Mouse (Mus musculus): Measurements from ENCODE around the gene Pde3a. TPM values are rescaled to one million over a fixed set of nuclear protein-coding genes. Genes with fewer than 3 reads are reported as not detected.

Pde3a gene
- total RNA-seq (2017): 0.10 to 0.87 TPM in 2 of 3 replicates, not detected in the other

DNA sequence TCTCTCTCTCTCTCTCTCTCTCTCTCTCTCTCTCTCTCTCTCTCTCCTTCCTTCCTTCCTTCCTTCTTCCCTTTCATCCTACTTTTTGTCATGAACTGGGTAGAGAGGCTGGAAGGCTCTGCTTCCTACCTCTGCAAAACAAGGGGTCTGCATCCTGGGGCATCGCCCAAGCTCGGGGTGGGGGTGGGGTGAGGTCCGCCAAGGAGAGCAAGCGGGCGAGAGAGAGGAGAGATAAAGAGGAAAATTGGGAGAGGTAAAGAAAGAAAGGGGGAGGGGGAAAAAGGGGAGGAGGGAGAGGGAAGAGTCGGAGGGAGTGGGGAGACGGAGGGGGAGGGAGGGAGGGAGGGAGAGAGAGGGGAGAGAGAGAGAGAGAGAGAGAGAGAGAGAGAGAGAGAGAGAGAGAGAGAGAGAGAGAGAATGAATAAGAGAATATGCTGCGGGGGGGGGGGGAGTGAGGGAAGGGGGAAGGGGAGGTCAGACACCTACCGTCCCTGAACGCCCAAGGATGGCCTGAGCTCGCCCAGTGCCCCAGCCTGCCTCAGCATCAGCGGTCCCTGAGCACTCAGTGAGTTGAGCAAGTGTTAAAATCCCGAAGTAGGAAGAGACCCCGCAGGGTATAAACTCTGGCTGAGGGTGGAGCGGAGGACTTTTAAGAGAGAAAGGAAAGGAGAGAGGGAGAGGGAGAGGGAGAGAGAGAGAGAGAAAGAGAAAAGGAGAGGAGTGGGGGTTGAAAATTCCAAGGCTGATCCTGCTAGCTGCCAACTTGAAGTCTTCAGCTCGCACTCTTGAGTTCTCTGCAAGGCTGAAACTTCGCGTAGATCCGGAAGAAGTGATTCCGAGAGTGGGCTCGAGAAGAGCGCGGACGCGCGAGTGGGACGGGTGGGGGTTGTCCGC lies at the start of gene Pde3a:
TSS of gene Pde3a (plus strand) at position 579 of the 894 bp plus-strand sequence.
- ATAC-seq (replicated peaks; ENCODE audit: insufficient number of reproducible peaks, low FRiP score, low TSS enrichment, poor library complexity, severe bottlenecking): no peak

DNA sequence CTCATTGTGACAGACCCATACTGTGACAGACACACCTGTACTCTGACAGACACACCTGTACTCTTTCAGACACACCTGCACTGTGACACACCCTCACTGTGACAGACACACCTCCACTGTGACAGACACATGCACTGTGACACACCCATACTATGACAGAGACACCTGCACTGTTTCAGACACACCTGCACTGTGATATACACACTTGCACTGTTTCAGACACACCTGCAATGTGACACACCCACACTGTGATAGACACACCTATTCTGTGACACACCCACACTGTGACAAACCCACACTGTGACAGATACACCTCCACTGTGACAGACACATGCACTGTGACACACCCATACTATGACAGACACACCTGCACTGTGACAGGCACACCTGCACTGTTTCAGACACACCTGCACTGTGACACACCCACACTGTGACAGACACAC lies 48.9 kb upstream of the Pde3a start:
- no peak for ATAC-seq (replicated peaks; ENCODE audit: insufficient number of reproducible peaks, low FRiP score, low TSS enrichment, poor library complexity, severe bottlenecking)

DNA sequence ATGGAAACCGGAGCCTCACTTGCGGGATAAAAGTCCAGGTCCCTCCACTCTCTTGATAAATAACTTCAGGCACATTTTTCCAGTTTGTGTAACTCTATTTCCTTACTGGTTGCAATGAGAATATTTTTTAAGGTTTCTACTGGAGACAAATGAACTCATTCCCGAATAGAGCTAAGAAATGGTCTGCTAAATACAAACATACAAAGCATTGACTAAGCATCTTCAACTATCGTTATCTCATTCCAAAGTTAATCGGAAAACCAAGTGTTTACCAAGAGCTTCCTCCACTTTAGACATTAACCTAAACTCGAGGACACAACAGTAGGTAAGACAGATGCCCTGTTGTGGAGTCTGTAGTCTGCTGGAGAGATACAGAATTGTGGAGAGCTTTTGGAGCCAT lies 41.5 kb upstream of the Pde3a start:
- ATAC-seq (replicated peaks; ENCODE audit: insufficient number of reproducible peaks, low FRiP score, low TSS enrichment, poor library complexity, severe bottlenecking): no peak

DNA sequence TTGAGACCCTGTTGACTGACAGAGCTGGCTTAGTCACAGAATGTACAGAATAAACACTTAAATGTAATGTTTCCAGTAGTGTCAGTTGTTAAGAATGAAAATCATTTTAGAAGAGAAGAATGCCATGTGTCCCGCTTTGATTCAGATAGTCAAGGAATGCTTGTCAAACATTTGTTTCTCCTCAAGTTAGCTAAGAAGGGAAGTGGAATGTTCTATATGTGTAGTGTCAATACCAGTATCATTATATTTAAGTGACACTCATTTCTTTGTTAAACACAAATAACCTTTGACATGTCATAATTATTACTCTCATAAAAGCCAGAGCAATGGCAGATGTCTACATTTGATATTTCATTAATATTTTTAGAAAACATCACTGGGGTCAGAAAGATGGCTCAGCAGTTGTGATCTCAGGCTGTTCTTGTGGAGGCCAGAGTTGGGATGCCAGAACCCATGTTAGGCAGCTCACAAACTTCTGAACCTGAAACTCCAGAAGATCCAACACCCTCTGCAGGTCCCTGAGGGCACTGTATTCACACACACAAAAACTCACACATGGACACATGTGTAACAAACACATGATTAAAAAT lies 40.7 kb upstream of the Pde3a start:
- no peak for ATAC-seq (replicated peaks; ENCODE audit: insufficient number of reproducible peaks, low FRiP score, low TSS enrichment, poor library complexity, severe bottlenecking)

DNA sequence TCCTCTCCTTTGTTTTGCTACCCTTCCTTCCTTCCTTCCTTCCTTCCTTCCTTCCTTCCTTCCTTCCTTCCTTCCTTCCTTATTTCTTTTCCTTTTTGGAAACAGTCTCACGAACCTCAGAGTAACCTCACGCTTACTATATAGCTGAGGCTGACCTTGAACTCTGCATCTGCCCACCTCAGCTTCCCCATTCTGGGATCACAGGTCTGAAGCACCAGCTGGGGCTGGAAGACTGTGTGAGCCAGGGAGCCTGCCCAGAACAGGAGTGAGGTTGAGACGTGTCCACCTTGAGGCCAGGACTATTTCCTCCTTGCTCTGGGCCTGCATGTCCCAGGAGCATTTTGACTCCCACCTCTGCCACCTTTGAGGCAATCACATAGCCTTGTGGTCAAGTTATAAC lies 39.0 kb upstream of the Pde3a start:
- no peak for ATAC-seq (replicated peaks; ENCODE audit: insufficient number of reproducible peaks, low FRiP score, low TSS enrichment, poor library complexity, severe bottlenecking)

DNA sequence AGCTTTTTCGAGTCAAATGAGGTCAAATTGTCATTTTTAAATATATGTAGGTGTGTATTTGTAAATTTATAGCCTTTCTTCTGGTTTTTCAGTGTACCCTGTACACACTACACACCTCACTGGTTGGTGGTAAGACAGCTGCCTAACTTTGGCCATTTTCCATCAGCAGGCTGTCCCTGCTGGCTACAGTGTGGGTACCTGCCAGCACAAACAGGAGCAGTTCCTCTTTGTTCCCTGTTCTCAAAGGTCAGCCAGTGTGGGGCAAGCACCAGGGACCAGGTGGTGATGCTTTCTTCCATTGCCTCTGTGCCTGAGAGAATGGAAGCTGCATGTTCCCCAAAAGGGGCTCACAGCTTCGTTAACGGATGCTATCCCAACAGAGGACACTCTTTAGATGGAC lies 28.0 kb upstream of the Pde3a start:
- no peak for ATAC-seq (replicated peaks; ENCODE audit: insufficient number of reproducible peaks, low FRiP score, low TSS enrichment, poor library complexity, severe bottlenecking)

DNA sequence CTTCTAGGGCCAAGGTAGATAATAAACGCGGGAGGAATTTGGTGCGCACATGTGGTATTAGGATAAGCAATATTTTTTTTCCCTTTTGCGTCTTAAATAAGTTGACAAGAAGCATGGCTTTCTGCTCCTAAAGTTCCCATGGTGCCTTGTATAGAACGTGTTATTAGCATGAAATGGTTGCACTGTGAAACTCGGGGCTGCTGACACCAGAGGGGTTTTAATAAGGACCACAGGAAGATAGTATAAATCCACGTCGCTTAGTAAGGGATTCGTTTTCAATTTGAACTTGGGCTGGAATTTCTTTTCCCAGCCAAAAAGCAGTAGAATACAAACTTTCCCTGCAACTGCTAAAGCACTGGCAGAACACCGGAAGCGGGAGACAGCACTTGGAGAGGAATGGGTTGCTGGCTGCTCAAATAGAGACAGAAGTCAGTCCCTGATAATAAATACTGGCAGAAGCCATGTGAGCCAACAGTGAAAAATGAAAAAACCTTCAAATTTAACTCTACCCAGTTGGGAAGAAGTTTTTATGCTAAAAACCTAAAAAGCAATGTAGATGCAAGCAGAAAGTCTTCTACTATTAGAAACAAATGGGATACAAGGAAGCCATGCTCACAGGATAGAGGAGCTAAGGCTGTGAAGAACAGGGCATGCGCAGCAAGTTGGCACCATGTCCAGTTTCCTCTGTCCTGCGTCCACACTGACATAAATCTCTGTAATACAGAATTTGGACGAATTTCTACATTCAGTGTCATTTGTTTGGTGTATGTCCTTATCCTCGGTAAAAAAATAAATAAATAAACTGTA lies 22.0 kb upstream of the Pde3a start:
- no peak for ATAC-seq (replicated peaks; ENCODE audit: insufficient number of reproducible peaks, low FRiP score, low TSS enrichment, poor library complexity, severe bottlenecking)

DNA sequence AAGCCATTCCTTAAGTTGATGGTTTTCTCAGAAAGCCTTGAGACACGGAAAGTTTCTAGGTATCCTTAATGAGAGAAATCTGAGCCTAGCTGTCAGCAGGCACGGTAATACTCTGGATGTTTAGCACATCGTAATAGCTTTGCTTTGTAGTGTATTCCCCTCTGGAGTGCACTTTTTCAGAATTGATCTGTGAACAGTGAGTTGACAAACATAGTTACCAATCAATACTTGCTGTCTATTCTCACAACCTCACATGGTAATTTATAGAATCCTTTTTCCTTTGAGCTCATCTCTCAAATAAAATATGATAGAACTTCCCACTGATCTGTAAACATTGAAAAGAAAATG lies 21.4 kb upstream of the Pde3a start:
- no peak for ATAC-seq (replicated peaks; ENCODE audit: insufficient number of reproducible peaks, low FRiP score, low TSS enrichment, poor library complexity, severe bottlenecking)

DNA sequence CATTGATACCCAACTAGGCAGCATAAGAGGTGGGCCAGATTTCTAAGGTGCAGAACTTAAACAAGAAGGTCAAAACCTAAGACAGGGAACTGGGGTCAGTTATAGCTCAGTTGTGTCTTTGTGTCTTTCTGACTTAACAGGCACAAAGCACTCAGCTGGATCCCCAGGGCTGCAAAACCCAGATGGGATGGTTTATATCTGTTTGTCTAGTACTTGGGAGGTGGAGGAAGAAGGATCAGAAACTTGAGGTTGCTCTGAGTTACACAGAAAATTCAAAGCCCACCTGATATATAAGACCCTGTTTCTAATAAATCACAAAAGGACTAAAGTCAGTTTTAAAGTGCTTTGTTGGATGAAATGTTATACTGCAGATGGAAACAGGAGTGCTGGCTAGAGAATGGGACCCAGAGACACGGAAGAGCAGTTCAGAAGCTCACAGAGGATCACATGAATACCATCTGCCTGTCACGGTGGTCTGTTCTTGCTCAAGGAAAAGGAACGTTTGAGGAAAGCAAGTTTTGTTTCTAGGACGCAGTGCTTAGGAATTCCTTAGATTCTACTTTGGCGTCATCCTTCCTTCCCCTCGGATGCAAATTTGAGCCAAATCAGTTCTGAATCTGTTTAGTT lies 16.2 kb upstream of the Pde3a start:
- ATAC-seq (replicated peaks; ENCODE audit: insufficient number of reproducible peaks, low FRiP score, low TSS enrichment, poor library complexity, severe bottlenecking): no peak

DNA sequence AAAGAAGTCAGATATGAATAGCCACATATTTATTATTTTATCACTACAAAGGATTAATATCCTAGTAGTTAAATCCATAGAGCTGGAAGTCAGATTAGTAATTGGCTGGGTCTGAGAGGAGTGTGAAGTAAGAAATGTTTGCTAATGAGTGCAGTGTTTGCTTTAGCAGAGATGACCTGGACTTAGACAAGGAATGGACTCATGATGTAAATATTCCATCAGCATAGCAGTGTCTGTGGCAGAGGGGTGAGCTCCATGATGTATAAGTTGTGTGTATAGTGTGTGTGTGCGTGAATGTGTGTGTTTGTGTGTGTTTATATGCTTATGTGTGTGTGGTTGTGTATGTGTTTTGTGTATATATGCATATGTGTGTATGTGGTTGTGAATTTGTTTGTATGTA lies 7.3 kb upstream of the Pde3a start:
- ATAC-seq (replicated peaks; ENCODE audit: insufficient number of reproducible peaks, low FRiP score, low TSS enrichment, poor library complexity, severe bottlenecking): no peak

DNA sequence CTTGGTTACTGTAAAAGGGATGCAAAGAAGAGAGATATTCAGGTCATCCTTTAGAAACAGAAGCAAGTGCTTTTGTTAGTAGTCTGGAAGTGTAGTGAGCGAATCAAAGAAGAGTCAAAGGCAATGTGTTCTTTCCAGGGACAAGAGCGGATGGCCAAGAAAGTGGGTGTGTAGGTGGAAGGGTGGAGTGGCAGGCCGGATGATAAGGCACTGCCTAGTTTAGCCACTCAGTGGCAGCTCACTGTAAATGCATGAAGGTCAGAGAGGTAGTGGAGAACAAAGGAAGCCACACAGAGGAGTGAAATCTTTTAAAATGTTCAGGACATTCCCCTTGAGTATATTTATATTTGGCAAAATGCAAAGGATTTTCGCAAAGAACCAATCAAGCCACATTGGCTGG lies 4.0 kb upstream of the Pde3a start:
- no peak for ATAC-seq (replicated peaks; ENCODE audit: insufficient number of reproducible peaks, low FRiP score, low TSS enrichment, poor library complexity, severe bottlenecking)

DNA sequence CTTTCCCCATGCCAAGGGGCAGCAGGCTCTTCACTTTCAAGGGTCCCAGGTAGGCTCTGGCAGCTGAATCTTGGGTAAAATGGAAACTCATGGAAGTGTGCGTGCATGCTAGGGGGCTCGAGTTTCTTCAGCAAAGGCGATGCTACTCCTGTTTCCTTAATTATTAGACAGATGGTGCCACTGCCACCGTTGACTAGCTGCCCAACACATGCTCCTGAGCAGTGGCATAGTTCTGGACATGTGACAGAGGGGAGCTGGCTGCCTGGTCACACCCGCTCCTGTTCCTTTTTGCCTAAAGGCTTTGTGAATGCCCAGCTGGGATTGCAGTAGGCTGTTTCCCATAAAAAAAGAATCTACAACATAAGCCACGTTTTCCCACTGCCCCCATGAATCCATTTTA lies 2.7 kb upstream of the Pde3a start:
- ATAC-seq (replicated peaks; ENCODE audit: insufficient number of reproducible peaks, low FRiP score, low TSS enrichment, poor library complexity, severe bottlenecking): no peak

DNA sequence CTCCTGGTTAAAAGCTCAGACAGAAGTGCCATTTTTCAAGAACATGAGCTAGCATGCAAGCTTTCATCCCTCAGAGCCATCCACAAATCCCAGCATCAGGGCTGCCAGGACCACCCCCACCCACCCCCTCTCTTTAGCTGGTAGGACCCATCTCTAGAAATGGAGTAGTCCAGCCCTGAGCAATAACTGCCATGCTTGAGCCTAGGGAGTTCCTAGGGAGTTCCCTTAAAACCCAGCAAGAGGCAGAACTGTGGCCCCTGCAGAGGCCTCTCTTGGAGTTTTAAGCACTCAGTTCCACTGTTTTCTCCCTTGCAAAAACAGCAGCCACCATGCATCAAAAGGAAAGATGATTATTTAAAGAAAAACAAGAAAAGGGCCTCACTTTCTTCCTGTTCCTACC lies 988 bp upstream of the Pde3a start:
- ATAC-seq (replicated peaks; ENCODE audit: insufficient number of reproducible peaks, low FRiP score, low TSS enrichment, poor library complexity, severe bottlenecking): no peak

DNA sequence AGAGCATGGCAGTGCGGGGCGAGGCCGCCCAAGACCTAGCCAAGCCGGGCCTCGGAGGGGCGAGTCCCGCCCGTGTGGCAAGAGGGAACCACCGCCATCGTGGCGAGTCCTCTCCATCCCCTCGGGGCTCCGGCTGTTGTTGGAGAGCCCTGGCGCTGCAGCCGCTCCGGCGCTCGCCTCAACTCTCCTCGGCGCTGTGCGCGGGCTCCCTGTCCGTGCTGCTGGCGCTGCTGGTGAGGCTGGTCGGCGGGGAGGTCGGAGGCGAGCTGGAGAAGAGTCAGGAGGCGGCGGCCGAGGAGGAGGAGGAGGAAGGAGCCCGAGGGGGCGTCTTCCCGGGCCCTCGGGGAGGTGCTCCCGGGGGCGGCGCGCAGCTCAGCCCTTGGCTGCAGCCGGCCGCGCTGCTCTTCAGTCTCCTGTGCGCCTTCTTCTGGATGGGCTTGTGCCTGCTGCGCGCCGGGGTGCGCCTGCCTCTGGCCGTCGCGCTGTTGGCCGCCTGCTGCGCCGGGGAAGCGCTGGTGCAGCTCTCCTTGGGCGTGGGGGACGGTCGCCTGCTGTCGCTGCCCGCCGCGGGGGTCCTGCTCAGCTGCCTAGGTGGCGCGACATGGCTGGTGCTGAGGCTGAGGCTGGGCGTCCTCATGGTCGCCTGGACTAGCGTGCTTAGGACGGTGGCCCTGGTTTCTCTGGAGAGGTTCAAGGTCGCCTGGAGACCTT lies 671 bp downstream of the Pde3a start:
- ATAC-seq (replicated peaks; ENCODE audit: insufficient number of reproducible peaks, low FRiP score, low TSS enrichment, poor library complexity, severe bottlenecking): no peak

DNA sequence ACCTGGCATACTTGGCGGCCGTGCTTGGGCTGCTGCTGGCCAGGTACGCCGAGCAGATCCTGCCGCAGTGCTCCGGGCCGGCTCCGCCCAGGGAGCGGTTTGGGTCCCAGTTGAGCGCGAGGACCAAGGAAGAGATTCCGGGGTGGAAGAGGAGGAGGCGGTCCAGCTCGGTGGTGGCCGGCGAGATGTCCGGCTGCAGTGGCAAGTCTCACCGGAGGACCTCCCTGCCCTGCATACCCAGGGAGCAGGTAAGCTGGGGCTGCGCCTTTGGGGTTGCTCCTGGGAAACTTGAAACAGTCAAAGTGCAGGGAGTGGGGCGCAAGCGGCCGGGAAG lies 1.2 kb downstream of the Pde3a start:
- ATAC-seq (replicated peaks; ENCODE audit: insufficient number of reproducible peaks, low FRiP score, low TSS enrichment, poor library complexity, severe bottlenecking): no peak

DNA sequence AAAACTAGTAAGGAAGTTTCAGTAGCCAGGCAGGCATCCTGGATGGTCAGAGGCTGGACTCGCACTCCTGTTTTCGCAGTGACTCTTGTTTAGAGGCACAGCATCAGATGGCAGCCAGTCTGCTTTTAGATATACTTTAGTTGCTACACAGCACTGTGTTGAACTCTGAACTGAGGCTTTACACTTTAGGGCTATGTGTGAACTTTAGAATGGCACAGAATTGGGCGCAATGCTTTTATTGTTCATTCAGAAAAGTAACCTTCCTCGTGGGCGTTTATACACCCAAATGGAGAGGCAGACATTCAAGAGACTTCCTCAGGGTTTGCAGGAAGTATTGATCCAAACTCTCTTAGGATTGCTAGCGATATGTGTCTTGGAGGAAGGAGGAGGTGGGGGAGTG lies 1.9 kb downstream of the Pde3a start:
- ATAC-seq (replicated peaks; ENCODE audit: insufficient number of reproducible peaks, low FRiP score, low TSS enrichment, poor library complexity, severe bottlenecking): no peak

DNA sequence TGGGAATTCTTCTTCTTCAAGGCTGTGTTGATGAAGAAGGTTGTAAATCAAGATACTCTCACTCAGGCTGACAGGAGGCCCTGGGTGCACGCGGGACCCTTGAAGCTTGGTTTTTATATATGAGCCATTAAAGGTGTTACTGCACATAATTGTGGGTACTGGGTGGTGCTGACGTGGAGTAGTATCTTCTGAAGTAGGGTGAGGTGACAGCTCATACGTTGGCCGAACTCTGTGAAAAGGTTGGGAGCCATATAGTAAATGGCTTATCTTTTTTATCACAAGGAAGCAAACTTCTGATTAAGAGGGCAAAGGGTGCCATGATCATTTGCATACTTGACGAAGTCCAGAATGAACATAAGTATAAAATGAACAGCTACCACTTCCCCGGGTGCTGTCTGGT lies 3.5 kb downstream of the Pde3a start:
- no peak for ATAC-seq (replicated peaks; ENCODE audit: insufficient number of reproducible peaks, low FRiP score, low TSS enrichment, poor library complexity, severe bottlenecking)

DNA sequence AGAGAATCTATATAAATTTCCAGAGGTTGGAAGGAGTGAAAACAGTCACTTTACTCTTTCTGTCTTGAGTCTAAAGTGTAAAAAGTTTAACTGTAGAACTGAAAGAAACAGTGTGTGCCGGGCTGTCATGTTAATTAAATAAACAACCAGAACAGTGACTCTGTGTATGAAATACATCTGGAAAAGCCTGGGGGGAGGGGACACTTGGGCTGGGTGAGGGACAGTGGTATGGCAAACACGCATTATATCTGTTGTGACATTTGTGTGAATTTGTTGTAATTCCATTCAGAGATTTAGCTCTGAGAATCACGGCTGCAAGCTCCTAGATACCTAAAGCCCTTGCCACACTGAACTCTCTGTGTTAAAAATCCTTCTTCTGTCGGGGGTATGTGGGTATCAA lies 5.9 kb downstream of the Pde3a start:
- no peak for ATAC-seq (replicated peaks; ENCODE audit: insufficient number of reproducible peaks, low FRiP score, low TSS enrichment, poor library complexity, severe bottlenecking)

DNA sequence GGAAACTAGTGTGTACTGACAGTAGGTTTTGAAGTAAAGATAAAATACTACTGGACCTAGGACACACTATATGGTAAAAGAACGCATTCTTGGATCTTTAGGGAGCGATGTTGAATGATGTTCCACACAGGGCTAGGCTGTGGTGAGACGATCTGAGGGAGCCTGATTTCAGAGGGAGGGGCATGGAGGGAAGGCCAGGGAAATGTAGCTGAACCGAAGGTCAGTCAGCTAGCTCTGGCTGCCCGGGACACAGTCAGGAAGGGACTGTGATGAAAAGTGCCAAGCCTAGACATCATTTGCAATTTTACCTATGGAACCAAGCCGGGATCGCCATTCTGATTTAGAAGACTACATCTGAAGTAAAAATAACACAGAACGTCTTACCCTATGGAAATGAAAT lies 7.8 kb downstream of the Pde3a start:
- no peak for ATAC-seq (replicated peaks; ENCODE audit: insufficient number of reproducible peaks, low FRiP score, low TSS enrichment, poor library complexity, severe bottlenecking)
